Mouse (Mus musculus) forebrain, embryonic 11.5 days (tissue): ENCODE data around the gene Ifna11. TPM values are rescaled to one million over a fixed set of nuclear protein-coding genes. Genes with fewer than 3 reads are reported as not detected.
A peak's percentile ranks its signal among the peaks of the same experiment; 100 is the strongest.
"Not testable (repeated sequence)": the region's sequence is repeated elsewhere in the genome, so short reads cannot be mapped to it uniquely, and the experiment has no call there.

ENCODE experiments used
- ATAC-seq: fragments of 200-750 bp; cut with Nextera tagmentation; replicated peaks from 2 replicates; pipeline ENCODE4 v1.8.0; 2017; ENCODE audit warnings: moderate TSS enrichment; ENCODE audit not compliant: low FRiP score
- DNase-seq: peaks from one replicate; pipeline ENCODE4 v3.0.0-alpha.2; 2017; ENCODE audit warnings: low spot score
- H3K27ac ChIP-seq: fragments of 300-500 bp; sonication (generic); 2 replicates; pipeline ENCODE4 v1.5.1; 2014; ENCODE audit warnings: low read depth, low read length
- H3K27me3 ChIP-seq: fragments of 300-500 bp; sonication (generic); 2 replicates; pipeline ENCODE4 v1.6.1; 2014; ENCODE audit warnings: mild to moderate bottlenecking, low read length, mixed read lengths; ENCODE audit not compliant: control insufficient read depth, insufficient read depth
- H3K36me3 ChIP-seq: fragments of 300-500 bp; sonication (generic); 2 replicates; pipeline ENCODE4 v1.6.1; 2014; ENCODE audit warnings: mild to moderate bottlenecking, low read length, moderate library complexity, mixed read lengths; ENCODE audit not compliant: control insufficient read depth, insufficient read depth
- H3K4me1 ChIP-seq: fragments of 300-500 bp; sonication (generic); replicated peaks from 2 replicates; pipeline ENCODE4 v1.6.1; 2014; ENCODE audit warnings: low read length, mixed read lengths; ENCODE audit not compliant: control insufficient read depth, insufficient read depth
- H3K4me2 ChIP-seq: fragments of 300-500 bp; sonication (generic); 2 replicates; pipeline ENCODE4 v1.6.1; 2014; ENCODE audit warnings: low read depth, mild to moderate bottlenecking, low read length, moderate library complexity, mixed read lengths; ENCODE audit not compliant: severe bottlenecking
- H3K4me3 ChIP-seq: fragments of 300-500 bp; sonication (generic); 2 replicates; pipeline ENCODE4 v1.5.1; 2014; ENCODE audit warnings: low read depth, low read length
- H3K9ac ChIP-seq: fragments of 300-500 bp; sonication (generic); 2 replicates; pipeline ENCODE4 v1.6.1; 2014; ENCODE audit warnings: low read length
- H3K9me3 ChIP-seq: fragments of 300-500 bp; sonication (generic); 2 replicates; pipeline ENCODE4 v1.6.1; 2016; ENCODE audit warnings: low read length, mixed read lengths; ENCODE audit not compliant: control insufficient read depth
- WGBS: fragments of 180-500 bp; shearing (Covaris S2); extraction: QIAGEN DNeasy Blood & Tissue Kit; methylation state at CpG from one replicate; pipeline ENCODE4 v1.1.7; 2014; 5-methylcytosine and 5-hydroxymethylcytosine counted together
- polyA plus RNA-seq: library from polyadenylated mRNA; unstranded; fragments of >200 nt; fragmentation: Nextera tagmentation; extraction: Ambion mirVana; gene quantifications from 2 replicates; pipeline ENCODE4 v1.2.1, GENCODE M21; 2014

Gene Ifna11
- polyA plus RNA-seq, 1 experiment from 2014 or later, result not detected

GRCm38 (mm10) chr4:88791250-88791649 is 28.5 kb upstream of the Ifna11 start, which contains the start of gene Gm13278:
Gene Gm13278, plus strand, starts transcription at chr4:88791550.
- not testable (repeated sequence) for H3K4me3 ChIP-seq, H3K36me3 ChIP-seq, H3K27ac ChIP-seq, DNase-seq, H3K4me2 ChIP-seq, H3K9me3 ChIP-seq, H3K9ac ChIP-seq, ATAC-seq, H3K27me3 ChIP-seq, H3K4me1 ChIP-seq
- no CpG with 5 or more reads among the region's 28 CpGs for WGBS

- not testable (repeated sequence) for H3K27me3 ChIP-seq, H3K9ac ChIP-seq, H3K36me3 ChIP-seq, ATAC-seq, DNase-seq, H3K4me2 ChIP-seq, H3K27ac ChIP-seq, H3K9me3 ChIP-seq, H3K4me3 ChIP-seq, H3K4me1 ChIP-seq
- 0% methylated on average over 7 of the region's 52 CpGs for whole genome bisulfite sequencing
Measured at GRCm38 (mm10) chr4:88793936-88794675, 25.7 kb upstream of the Ifna11 start, which contains the start of gene Gm13275. Gene Gm13275, plus strand, starts transcription at chr4:88794487.

GRCm38 (mm10) chr4:88797097-88797496 is 22.7 kb upstream of the Ifna11 start, which contains the start of gene Gm13279:
Gene Gm13279, plus strand, starts transcription at chr4:88797397.
- H3K9ac ChIP-seq, H3K4me1 ChIP-seq, DNase-seq, H3K4me2 ChIP-seq, ATAC-seq, H3K36me3 ChIP-seq, H3K27me3 ChIP-seq, H3K27ac ChIP-seq, H3K4me3 ChIP-seq, H3K9me3 ChIP-seq: not testable (repeated sequence)
- WGBS, result no CpG with 5 or more reads among the region's 28 CpGs

- H3K27me3 ChIP-seq, DNase-seq, H3K36me3 ChIP-seq, H3K9ac ChIP-seq, H3K4me3 ChIP-seq, H3K9me3 ChIP-seq, H3K27ac ChIP-seq, ATAC-seq, H3K4me2 ChIP-seq, H3K4me1 ChIP-seq: not testable (repeated sequence)
- 0% methylated on average over 3 of the region's 7 CpGs for WGBS
Measured at GRCm38 (mm10) chr4:88799365-88799764, 20.4 kb upstream of the Ifna11 start, which contains the start of gene Gm13285. Gene Gm13285, plus strand, starts transcription at chr4:88799665.

GRCm38 (mm10) chr4:88802954-88803353 is 16.8 kb upstream of the Ifna11 start, which contains the start of gene Gm13287:
Gene Gm13287, plus strand, starts transcription at chr4:88803254.
- not testable (repeated sequence) for H3K4me2 ChIP-seq, H3K9ac ChIP-seq, ATAC-seq, H3K27ac ChIP-seq, H3K4me1 ChIP-seq, H3K36me3 ChIP-seq, H3K9me3 ChIP-seq, H3K4me3 ChIP-seq, H3K27me3 ChIP-seq, DNase-seq
- WGBS, result no CpG with 5 or more reads among the region's 29 CpGs

- not testable (repeated sequence) for H3K4me1 ChIP-seq, DNase-seq, H3K9me3 ChIP-seq, ATAC-seq, H3K27ac ChIP-seq, H3K36me3 ChIP-seq, H3K9ac ChIP-seq, H3K4me3 ChIP-seq, H3K27me3 ChIP-seq
- no CpG with 5 or more reads among the region's 8 CpGs for WGBS
- H3K4me2 ChIP-seq, result peak within 1 kb of the TSS; percentile 27; the same call in 1 of the 2 replicates
Measured at GRCm38 (mm10) chr4:88805231-88805630, 14.5 kb upstream of the Ifna11 start, which contains the start of gene Gm13288. Gene Gm13288, plus strand, starts transcription at chr4:88805531.

GRCm38 (mm10) chr4:88805761-88806160 is 14.0 kb upstream of the Ifna11 start:
- not testable (repeated sequence) for H3K4me1 ChIP-seq, H3K27me3 ChIP-seq, DNase-seq, H3K27ac ChIP-seq, ATAC-seq, H3K9me3 ChIP-seq, H3K9ac ChIP-seq, H3K4me3 ChIP-seq, H3K36me3 ChIP-seq
- peak overlapping the region; percentile 27; the same call in 1 of the 2 replicates for H3K4me2 ChIP-seq
- 0% methylated on average over 11 of the region's 34 CpGs for WGBS

- no peak within 1 kb of the TSS for H3K4me3 ChIP-seq
- 60% methylated on average over 3 of the region's 3 CpGs for WGBS
- H3K36me3 ChIP-seq, result no peaks in the 10 kb centered on the region
- H3K9ac ChIP-seq, result no peak within 1 kb of the TSS
- H3K9me3 ChIP-seq, result no peaks in the 10 kb centered on the region
- H3K4me2 ChIP-seq, result no peak within 1 kb of the TSS
- H3K27me3 ChIP-seq, result no peaks in the 10 kb centered on the region
- no peak within 1 kb of the TSS for H3K27ac ChIP-seq
- ATAC-seq (no peak), DNase-seq (no peak)
- no peaks in the 10 kb centered on the region for H3K4me1 ChIP-seq
Measured at GRCm38 (mm10) chr4:88815928-88816327, 3.8 kb upstream of the Ifna11 start, which contains the start of gene Ifna7. Gene Ifna7, plus strand, starts transcription at chr4:88816228.
